Mouse (Mus musculus): ENCODE measurements around the gene Akap8.

The Akap8 gene

DNA sequence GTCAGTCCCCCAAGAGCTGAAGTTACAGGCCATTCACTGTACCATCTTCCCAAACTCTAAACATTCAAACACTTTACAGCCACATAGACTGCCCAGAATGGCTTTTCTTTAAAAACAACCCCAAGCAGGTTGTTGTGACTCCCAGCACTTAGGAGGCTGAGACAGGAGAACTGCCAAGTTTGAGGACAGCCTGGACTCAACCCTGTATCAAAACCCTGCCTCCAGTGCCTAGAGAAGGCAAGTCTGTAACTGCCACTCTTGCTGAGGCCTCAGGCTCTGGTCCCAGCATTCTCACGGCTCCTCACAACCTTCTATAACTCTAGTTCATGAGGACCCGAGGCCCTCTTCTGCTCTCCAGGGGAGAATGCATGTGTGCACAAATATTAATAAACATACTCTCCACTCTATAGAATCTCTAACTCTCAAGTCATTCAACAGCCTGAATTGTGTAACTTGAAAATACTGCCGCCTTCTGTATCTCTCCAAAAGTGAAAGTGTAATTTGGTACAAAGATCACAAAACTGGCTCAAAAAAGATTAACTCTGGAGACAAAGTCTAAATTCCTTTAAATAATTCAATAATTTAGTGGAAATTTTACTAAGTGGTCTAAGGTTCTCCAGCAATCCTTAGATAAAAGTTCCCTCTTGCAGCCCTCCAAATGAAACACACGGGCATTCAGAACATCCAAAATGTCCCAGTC is 39.3 kb downstream of the Akap8 start:
- no peak for DNase-seq

- DNase-seq = no peak
Observed at GRCm38 (mm10) chr17:32281126-32281525, 39.9 kb downstream of the Akap8 start.

GRCm38 (mm10) chr17:32280575-32280974 is 40.5 kb downstream of the Akap8 start:
- DNase-seq = no peak

DNA sequence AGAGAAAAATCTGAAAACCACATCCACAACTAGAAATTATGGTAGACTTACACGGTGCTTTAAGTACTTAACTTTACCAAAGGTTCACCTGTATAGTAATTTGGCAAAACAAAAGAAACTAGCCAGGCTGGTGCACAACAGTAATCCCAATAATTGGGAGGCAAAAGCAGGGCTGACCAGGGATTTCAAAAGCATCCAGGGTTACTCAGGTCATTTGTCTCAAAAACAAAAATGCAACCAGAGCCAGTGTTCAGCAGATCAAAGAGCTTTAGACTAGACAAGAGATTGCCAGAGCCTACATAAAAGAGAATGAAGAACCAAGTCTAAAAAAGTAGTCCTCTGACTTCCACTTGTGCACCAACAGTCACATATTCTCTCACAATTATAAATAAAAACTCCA is 43.8 kb downstream of the Akap8 start:
- DNase-seq = no peak

- no peak for DNase-seq
Observed at GRCm38 (mm10) chr17:32275568-32275967, 45.5 kb downstream of the Akap8 start.

GRCm38 (mm10) chr17:32269151-32269550 is 51.9 kb downstream of the Akap8 start:
- DNase-seq = no peak

DNA sequence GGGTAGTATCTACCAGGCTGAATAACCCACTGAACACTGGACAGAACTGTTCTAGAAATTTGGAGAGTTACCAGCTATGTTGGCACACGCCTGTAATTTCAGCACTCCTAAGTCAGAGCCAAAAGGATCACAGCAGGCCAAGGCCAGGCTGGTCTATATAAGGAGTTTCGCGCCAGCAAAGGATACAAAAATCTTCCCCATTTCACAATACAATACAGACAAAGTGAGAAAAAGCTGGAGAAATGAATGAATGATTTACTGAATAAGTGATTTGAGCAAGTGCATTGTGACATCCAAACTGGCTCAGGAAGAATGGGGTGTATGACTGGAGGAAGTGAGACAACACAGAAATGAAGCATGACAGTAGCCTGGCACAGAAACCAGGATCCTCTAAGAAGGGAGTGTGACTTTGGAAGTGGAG is 52.5 kb downstream of the Akap8 start:
- no peak for DNase-seq

DNA sequence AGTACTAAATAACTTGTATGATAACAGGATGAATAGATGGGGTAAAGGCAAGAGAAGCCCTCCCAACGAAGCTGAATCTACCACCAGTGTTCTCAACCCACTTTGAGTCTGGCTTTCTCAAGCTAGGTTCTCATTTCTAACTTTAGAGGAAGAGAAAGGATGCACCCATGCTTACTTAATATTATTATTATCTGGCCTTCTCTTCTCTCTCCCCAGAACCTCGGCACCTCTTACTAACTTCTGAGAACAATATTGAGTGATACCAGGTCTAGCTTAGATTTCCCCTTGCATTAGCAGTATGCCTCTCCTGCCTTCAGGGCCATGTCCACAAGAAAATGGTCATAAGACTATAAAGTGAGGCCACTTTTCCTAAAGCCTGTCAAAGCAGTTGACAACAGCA is 52.9 kb downstream of the Akap8 start:
- DNase-seq = no peak

DNA sequence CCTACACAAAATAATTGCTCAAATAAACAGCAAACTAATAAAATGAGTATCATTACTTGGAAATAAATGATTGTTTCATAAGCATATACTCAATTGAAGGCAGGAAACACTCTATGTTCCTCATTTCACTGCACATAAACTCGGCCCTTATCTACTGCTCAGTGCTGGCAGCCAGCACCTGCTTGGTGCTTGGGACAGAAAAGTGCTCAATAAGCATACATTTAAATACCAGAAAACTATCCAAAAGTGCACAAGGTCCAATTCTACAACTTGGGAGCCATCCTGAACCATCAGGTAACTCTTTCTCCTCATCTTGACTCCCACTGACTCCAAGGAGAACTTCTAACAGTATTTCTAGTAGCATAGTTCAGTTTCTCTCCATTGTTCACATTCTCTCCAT is 53.4 kb downstream of the Akap8 start:
- no peak for DNase-seq

DNA sequence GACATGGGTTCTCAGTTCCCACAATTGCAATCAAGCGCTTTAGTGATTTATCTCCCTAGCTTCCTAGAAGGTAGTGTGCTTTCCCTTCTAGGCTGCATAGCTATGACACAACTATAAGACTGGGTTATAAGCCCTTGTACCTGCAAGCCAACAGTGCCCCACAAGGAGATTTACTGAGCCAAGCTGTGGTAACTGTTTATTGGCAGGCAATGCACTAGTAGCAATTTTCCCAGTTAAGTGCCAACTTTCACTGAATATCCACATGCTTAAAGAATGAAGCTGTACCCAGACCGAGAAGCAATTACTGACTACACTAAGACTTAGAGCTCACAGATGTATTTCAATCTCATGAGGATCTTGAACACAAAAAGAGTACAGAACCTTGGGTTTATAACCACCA is 57.4 kb downstream of the Akap8 start:
- DNase-seq = no peak

GRCm38 (mm10) chr17:32262831-32263559 is 58.0 kb downstream of the Akap8 start:
- no peak for DNase-seq

- no peak for DNase-seq
Observed at GRCm38 (mm10) chr17:32258869-32259268, 62.2 kb downstream of the Akap8 start.

GRCm38 (mm10) chr17:32257944-32258343 is 63.1 kb downstream of the Akap8 start:
- DNase-seq = no peak

GRCm38 (mm10) chr17:32257452-32257851 is 63.6 kb downstream of the Akap8 start:
- DNase-seq = no peak

GRCm38 (mm10) chr17:32256896-32257295 is 64.1 kb downstream of the Akap8 start:
- DNase-seq = no peak
